Mouse (Mus musculus): ENCODE measurements at regions not wholly inside any gene's neighbourhood (a gene's known extent, or its start where the extent isn't known, plus 50 kb on each side); places are given as distances from the start of the nearest gene placed in this dataset.

- TF ChIP-seq CTCF (IDR thresholded peaks at IDR 0.05; ENCODE audit: borderline replicate concordance, insufficient read depth, low read depth, low read length) (no peak), POLR2A (IDR thresholded peaks at IDR 0.05; ENCODE audit: borderline replicate concordance, insufficient read depth, low read length) (no peak)
Measured at GRCm38 (mm10) chr7:139741246-139741903, 57.8 kb upstream of the Cfap46 start.

All from cerebellum, adult 2 months (tissue).